Mouse (Mus musculus): ENCODE data around the gene Kcna7. TPM values are rescaled to one million over a fixed set of nuclear protein-coding genes. Genes with fewer than 3 reads are reported as not detected.
"Not testable (repeated sequence)": the region's sequence is repeated elsewhere in the genome, so short reads cannot be mapped to it uniquely, and the experiment has no call there.

Kcna7 gene
- 0.32 and 0.50 TPM in 2 replicates for polyA plus RNA-seq (2015; fragmentation: Nextera tagmentation; extraction: Ambion mirVana)

DNA sequence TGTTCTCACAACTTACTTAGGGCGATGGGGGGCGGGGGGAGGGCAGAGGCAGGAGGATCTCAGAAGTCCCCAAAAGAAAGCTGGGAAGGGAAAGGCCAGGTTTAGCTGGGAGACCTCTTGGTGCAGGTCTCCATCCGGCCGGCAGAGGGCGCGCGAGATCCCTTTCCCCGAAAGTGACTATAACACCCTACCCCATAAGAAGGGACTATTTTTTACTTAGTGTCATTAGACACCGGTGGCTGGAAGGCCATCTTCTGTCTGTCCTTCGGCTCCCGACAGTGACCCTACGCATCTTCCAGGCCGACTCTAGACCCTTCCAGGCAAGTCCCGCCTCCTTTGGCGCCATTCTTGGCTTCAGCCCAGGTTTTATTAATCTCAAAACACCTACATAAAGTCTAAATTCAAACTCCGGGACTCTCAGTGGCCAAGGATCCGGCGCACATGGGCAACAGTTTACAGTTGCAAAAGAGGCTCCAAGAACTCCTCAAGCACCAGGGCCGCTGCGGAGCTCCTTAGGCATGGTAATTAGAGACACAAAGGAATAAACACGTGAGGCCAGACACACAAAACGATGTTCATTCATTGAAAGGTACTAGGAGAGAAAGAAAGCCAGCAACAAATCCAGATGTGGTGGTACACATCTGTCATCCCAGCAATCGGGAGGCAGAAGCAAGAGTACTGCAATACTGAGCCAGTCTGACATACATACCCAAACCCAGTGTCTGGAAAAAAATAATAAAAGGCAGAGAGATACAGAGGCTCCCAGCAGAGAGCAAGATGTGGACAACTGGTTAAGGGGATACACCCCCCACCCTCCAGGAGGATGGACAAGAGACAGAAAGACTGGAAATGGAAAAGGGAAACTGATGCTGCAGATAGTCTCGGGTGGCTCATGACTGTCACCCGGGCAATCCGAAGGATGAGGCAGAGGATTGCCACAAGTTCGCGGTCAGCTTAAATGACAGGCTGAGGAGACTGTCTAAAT, at the start of gene Kcna7:
Kcna7 (plus strand) TSS at position 563 of the 985 bp plus-strand sequence.
- WGBS: 10% methylated on average over 28 of the region's 28 CpGs
- H3K9me3 ChIP-seq: no peaks in the 10 kb centered on the region
- peaks cover 53% of the 10 kb centered on the region for H3K27me3 ChIP-seq (replicated peaks)
- ATAC-seq (ENCODE audit: extremely low read depth, insufficient number of reproducible peaks, low FRiP score, low TSS enrichment): no peak
- peak within 1 kb of the TSS; percentile 9; the same call in 1 of the 2 replicates for H3K27ac ChIP-seq (replicated peaks)
- H3K4me1 ChIP-seq: peaks cover 17% of the 10 kb centered on the region
- peak within 1 kb of the TSS; percentile 80 for H3K4me2 ChIP-seq
- no peaks in the 10 kb centered on the region for H3K36me3 ChIP-seq
- H3K4me3 ChIP-seq: peak within 1 kb of the TSS; percentile 56
- peak within 1 kb of the TSS; percentile 77 for H3K9ac ChIP-seq

DNA sequence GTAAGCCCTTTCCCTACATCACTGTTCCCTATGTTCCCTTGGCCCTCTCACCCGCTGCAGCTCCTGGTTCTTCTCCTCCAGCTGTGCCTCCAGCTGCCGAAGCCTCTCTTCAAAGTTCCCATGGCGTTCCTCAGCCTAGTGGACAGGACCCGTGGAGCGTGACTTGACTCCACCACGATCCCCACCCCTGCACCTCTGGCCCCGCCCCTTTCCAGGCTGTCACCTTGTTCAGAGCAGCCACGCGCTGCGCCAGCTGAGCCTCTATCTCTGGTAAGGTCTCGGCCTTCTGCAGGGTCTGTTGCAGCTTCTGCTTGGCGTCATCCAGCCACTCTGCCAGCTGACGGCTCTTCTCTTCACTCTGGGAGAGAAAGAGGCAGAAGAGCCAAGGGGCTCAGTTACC, 49.4 kb upstream of the Kcna7 start:
- no peak overlapping the region for H3K27ac ChIP-seq (replicated peaks)
- no peak for ATAC-seq (ENCODE audit: extremely low read depth, insufficient number of reproducible peaks, low FRiP score, low TSS enrichment)
- peaks cover 1% of the 10 kb centered on the region; the same call in 1 of the 2 replicates for H3K4me1 ChIP-seq
- no peaks in the 10 kb centered on the region for H3K9me3 ChIP-seq
- 37% methylated on average over 13 of the region's 13 CpGs for WGBS
- no peaks in the 10 kb centered on the region for H3K36me3 ChIP-seq
- peaks cover 81% of the 10 kb centered on the region for H3K27me3 ChIP-seq (replicated peaks)
- no peak overlapping the region for H3K4me3 ChIP-seq
- H3K4me2 ChIP-seq: no peak overlapping the region
- no peak overlapping the region for H3K9ac ChIP-seq

DNA sequence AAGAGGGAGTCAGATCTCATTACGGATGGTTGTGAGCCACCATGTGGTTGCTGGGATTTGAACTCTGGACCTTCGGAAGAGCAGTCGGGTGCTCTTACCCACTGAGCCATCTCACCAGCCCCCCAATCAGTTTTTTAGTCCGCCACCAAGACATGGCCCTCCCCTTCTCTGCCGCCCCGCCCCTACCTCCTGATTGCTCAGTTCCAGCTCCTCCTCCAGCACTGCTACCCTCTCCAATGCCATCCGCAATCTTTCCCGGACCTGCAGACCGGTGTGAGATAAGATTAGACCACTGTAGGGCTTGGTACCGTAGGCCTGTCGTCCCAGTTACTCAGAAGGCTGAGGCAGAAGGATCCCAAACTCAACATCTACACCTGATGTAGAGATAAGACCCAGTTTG, 46.4 kb upstream of the Kcna7 start:
- not testable (repeated sequence) for H3K4me2 ChIP-seq; H3K4me3 ChIP-seq; H3K9ac ChIP-seq; H3K36me3 ChIP-seq; ATAC-seq (ENCODE audit: extremely low read depth, insufficient number of reproducible peaks, low FRiP score, low TSS enrichment); H3K27ac ChIP-seq (replicated peaks); H3K9me3 ChIP-seq
- H3K4me1 ChIP-seq: peaks cover 16% of the 10 kb centered on the region
- WGBS: 39% methylated on average over 11 of the region's 11 CpGs
- H3K27me3 ChIP-seq (replicated peaks): peaks cover 90% of the 10 kb centered on the region

GRCm38 (mm10) chr7:45360404-45361125, 44.9 kb upstream of the Kcna7 start:
- H3K27ac ChIP-seq (replicated peaks): no peak overlapping the region
- H3K4me3 ChIP-seq: peak overlapping the region; percentile 52
- H3K9ac ChIP-seq: no peak overlapping the region
- H3K36me3 ChIP-seq: no peaks in the 10 kb centered on the region
- peaks cover 16% of the 10 kb centered on the region for H3K4me1 ChIP-seq
- peaks cover 91% of the 10 kb centered on the region for H3K27me3 ChIP-seq (replicated peaks)
- no peak for ATAC-seq (ENCODE audit: extremely low read depth, insufficient number of reproducible peaks, low FRiP score, low TSS enrichment)
- WGBS: 38% methylated on average over 18 of the region's 18 CpGs
- peak overlapping the region; percentile 77; the same call in 1 of the 2 replicates for H3K4me2 ChIP-seq
- no peaks in the 10 kb centered on the region for H3K9me3 ChIP-seq

DNA sequence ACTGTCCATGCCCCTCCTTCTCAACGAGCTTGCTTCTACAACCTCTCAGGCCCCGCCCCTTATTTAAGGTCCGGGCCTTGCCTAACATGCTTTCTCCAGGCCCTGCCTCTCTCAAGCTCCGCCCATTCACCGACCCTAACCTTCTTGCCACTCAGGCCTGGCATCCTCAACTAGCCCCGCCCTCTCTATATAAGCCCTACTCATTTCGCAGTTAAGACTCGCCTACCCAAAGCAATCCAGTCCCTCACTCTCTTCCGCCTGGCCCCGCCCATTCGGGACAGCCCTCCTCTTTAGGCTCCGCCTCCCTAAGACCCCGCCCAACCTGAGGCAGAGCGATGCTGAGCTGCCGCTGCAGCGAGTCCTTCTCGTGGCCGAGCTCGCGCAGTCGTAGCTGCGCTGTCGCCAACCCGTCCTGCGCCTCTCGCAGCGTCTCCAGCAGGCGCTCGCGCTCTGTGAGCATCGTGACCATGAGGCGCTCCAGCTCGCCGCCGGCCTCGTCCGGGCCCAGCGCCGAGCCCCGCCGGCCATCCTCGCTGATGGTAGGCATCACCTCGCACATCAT, 44.1 kb upstream of the Kcna7 start:
- Histone ChIP-seq H3K4me3 (peak overlapping the region; percentile 52), H3K4me2 (peak overlapping the region; percentile 77), H3K27ac (replicated peaks) (no peak overlapping the region), H3K27me3 (replicated peaks) (peaks cover 91% of the 10 kb centered on the region), H3K4me1 (peaks cover 23% of the 10 kb centered on the region), H3K9me3 (no peaks in the 10 kb centered on the region), H3K36me3 (no peaks in the 10 kb centered on the region), H3K9ac (peak overlapping the region; percentile 74)
- peak; percentile 74 for ATAC-seq (ENCODE audit: extremely low read depth, insufficient number of reproducible peaks, low FRiP score, low TSS enrichment)
- WGBS: under 1% methylated on average over 43 of the region's 43 CpGs

GRCm38 (mm10) chr7:45362801-45363200, 42.7 kb upstream of the Kcna7 start:
- H3K4me2 ChIP-seq: no peak overlapping the region
- H3K27me3 ChIP-seq (replicated peaks): peaks cover 80% of the 10 kb centered on the region
- 3% methylated on average over 13 of the region's 13 CpGs for WGBS
- peaks cover 32% of the 10 kb centered on the region for H3K4me1 ChIP-seq
- H3K36me3 ChIP-seq: no peaks in the 10 kb centered on the region
- H3K4me3 ChIP-seq: no peak overlapping the region
- H3K9me3 ChIP-seq: no peaks in the 10 kb centered on the region
- H3K9ac ChIP-seq: no peak overlapping the region
- H3K27ac ChIP-seq (replicated peaks): no peak overlapping the region
- no peak for ATAC-seq (ENCODE audit: extremely low read depth, insufficient number of reproducible peaks, low FRiP score, low TSS enrichment)

DNA sequence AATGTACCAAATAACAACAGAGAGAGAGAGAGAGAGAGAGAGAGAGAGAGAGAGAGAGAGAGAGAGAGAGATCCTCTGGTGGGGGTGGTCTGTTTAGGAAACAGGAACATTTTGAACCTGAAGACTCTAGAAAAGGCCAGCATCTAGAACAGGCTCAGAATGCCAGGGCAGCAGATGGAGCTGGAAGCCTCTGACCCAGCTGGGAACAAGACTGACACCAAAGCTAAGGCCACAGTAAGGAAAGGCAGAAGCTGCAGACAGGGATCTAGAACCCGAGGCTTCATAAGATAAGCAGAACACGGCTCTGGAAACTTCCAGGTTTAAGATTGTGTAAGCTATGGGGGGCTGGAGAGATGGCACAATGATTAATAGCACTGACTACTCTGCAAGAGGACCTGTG, 41.5 kb upstream of the Kcna7 start:
- WGBS: 43% methylated on average over 2 of the region's 2 CpGs
- H3K27me3 ChIP-seq (replicated peaks): peaks cover 86% of the 10 kb centered on the region
- no peaks in the 10 kb centered on the region for H3K9me3 ChIP-seq
- no peak overlapping the region for H3K9ac ChIP-seq
- H3K27ac ChIP-seq (replicated peaks): no peak overlapping the region
- no peak overlapping the region for H3K4me2 ChIP-seq
- H3K36me3 ChIP-seq: no peaks in the 10 kb centered on the region
- H3K4me1 ChIP-seq: peaks cover 38% of the 10 kb centered on the region
- no peak overlapping the region for H3K4me3 ChIP-seq
- ATAC-seq (ENCODE audit: extremely low read depth, insufficient number of reproducible peaks, low FRiP score, low TSS enrichment): no peak

GRCm38 (mm10) chr7:45365742-45366651, 39.5 kb upstream of the Kcna7 start:
- H3K4me3 ChIP-seq: peak overlapping the region; percentile 60
- H3K4me1 ChIP-seq: peaks cover 54% of the 10 kb centered on the region
- H3K27me3 ChIP-seq (replicated peaks): peaks cover 78% of the 10 kb centered on the region
- WGBS: 4% methylated on average over 35 of the region's 35 CpGs
- H3K4me2 ChIP-seq: peak overlapping the region; percentile 94
- H3K9ac ChIP-seq: peak overlapping the region; percentile 79
- ATAC-seq (ENCODE audit: extremely low read depth, insufficient number of reproducible peaks, low FRiP score, low TSS enrichment): no peak
- H3K9me3 ChIP-seq: no peaks in the 10 kb centered on the region
- no peaks in the 10 kb centered on the region for H3K36me3 ChIP-seq
- H3K27ac ChIP-seq (replicated peaks): no peak overlapping the region

DNA sequence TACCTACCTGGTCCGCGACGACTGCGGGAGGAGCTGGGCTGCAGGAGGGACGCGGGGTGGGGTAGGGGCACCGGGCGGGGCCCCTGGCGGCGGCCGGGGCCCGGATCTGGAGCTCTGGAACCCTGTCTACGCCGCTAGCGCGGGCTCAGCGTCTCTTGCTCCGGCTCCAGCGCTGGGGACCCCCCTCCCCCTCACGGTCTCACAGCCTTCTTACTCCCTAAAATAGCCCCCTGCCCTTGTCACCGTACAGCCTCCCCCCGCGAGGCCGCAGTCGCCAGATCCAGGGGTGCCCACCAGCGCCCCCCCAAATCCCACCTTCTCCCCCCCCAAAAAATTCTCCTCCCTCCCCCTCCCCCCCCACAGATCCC, 38.8 kb upstream of the Kcna7 start, which contains the start of gene Ppfia3:
Ppfia3 (minus strand) TSS at position 368 of the 368 bp plus-strand sequence.
- Histone ChIP-seq H3K4me1 (peaks cover 52% of the 10 kb centered on the region), H3K36me3 (no peaks in the 10 kb centered on the region), H3K27ac (replicated peaks) (peak within 1 kb of the TSS; percentile 16; the same call in 1 of the 2 replicates), H3K4me3 (peak within 1 kb of the TSS; percentile 60), H3K9me3 (no peaks in the 10 kb centered on the region), H3K4me2 (peak within 1 kb of the TSS; percentile 94), H3K9ac (peak within 1 kb of the TSS; percentile 79), H3K27me3 (replicated peaks) (peaks cover 71% of the 10 kb centered on the region)
- ATAC-seq (ENCODE audit: extremely low read depth, insufficient number of reproducible peaks, low FRiP score, low TSS enrichment): no peak
- WGBS: 2% methylated on average over 24 of the region's 26 CpGs

Measured in heart, embryonic 13.5 days (tissue).